Mouse (Mus musculus): ENCODE measurements around the gene Iqcn. TPM values are rescaled to one million over a fixed set of nuclear protein-coding genes. Genes with fewer than 3 reads are reported as not detected.

Iqcn gene
- total RNA-seq, 1 experiment from 2014 or later: 0.19 TPM

- DNase-seq: no peak
These were observed 23.9 kb upstream of the Iqcn start for GRCm38 (mm10) chr8:70679404-70679803.

DNA sequence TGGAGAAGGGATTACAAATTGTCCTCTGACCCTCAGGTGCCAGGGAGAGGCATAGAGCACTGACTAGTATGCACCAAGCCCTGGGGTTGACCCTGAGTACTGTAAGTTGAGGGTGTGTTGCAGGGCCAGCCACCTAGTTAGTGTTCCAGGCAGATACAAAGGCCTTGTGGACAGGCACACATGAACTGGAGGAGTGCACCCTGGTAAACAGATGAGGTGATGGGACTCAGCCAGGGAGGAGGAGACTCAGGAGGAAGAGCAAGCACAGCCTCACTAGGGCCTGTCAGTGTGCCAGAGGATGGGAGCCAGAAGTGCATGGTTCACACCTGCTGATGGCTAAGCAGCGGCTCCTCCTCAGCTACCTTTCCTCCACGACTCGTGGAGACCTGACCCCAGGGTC lies 23.2 kb upstream of the Iqcn start:
- no peak for DNase-seq

GRCm38 (mm10) chr8:70681410-70681809 lies 21.8 kb upstream of the Iqcn start:
- no peak for DNase-seq

DNA sequence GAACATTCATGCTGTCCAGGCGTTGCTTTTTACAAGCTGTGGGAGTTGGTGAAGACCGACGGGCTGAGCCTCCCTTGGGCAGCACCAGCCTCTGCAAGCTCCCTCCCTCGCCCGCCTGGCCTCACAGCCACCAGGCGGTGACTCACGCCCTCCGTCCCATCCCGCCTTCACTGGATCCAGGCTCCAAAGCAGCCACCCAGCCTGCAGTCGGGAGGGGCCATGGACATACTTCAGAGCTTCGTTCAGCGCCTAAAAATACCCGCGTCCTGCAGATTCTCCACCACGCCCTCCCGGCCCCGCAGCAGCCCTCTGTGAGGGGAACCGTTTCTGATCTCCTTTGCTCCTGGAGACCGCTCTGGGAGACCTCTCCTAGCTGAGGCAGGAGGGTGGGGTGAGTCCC lies 21.1 kb upstream of the Iqcn start:
- DNase-seq: peak; percentile 94

DNA sequence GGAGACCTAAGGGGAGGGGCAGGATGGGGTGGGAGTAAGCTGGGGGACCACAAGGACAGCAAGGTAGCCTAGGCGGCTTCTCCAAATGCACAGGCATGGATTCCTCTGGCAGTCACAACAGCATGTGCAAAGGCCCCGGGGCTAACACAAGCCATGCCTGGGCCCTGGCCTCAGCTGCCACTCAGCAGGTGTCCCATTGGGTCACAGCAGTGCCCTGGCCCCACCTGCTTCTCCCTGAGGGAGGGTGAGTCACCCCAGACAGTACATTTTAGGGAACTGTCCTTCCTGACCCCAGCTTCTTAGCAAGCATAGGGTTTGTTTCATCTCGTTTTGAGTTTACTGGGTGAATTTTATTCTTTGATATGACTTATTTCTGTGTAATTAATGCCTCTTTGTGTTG lies 20.6 kb upstream of the Iqcn start:
- no peak for DNase-seq

GRCm38 (mm10) chr8:70684291-70684690 lies 19.0 kb upstream of the Iqcn start:
- DNase-seq: peak; percentile 60

- DNase-seq: peak; percentile 92
These were observed 15.7 kb upstream of the Iqcn start for GRCm38 (mm10) chr8:70687576-70687975.

DNA sequence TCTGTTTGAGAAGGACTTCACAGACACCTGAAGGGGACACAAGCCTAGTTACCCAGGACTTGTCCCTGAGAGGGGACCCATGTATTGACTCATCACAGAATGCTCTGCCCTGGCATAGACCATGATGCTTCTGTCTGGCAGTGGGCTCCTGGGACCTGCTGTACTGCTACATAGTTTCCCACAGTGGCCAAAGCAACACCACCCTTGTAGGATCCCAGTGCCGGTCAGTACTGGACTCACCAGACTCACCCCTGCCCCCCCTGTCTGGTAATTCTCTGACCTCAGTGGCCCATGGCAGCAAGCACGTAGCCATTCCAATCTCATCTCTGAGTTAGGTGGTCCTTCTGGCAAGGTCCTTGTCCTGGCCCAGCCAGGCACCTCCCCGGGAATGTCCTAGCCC lies 15.1 kb upstream of the Iqcn start:
- DNase-seq: no peak

GRCm38 (mm10) chr8:70689892-70690390 lies 13.3 kb upstream of the Iqcn start:
- peak; percentile 65 for DNase-seq

GRCm38 (mm10) chr8:70691230-70691629 lies 12.0 kb upstream of the Iqcn start:
- DNase-seq: no peak

GRCm38 (mm10) chr8:70691727-70692231 lies 11.5 kb upstream of the Iqcn start:
- DNase-seq: peak; percentile 56

DNA sequence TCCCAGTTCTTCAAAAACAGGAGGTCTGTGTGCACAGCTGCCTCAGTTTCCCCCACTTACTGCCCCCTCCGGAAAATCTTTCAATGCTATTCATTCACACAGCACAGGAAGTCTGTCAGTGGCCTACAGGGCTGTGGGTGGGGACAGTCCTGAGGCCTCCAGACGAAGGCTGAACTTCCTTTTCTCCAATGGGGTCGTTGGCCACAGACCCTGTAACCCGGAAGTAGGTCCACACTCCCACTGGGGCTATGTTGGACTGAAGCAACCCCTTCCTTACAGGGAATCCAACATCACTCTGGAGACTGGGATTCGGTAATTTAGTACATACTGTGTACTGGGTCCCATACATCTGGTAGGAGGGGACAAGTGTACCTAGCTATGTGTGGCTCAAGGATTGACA lies 9.6 kb upstream of the Iqcn start:
- DNase-seq: no peak

DNA sequence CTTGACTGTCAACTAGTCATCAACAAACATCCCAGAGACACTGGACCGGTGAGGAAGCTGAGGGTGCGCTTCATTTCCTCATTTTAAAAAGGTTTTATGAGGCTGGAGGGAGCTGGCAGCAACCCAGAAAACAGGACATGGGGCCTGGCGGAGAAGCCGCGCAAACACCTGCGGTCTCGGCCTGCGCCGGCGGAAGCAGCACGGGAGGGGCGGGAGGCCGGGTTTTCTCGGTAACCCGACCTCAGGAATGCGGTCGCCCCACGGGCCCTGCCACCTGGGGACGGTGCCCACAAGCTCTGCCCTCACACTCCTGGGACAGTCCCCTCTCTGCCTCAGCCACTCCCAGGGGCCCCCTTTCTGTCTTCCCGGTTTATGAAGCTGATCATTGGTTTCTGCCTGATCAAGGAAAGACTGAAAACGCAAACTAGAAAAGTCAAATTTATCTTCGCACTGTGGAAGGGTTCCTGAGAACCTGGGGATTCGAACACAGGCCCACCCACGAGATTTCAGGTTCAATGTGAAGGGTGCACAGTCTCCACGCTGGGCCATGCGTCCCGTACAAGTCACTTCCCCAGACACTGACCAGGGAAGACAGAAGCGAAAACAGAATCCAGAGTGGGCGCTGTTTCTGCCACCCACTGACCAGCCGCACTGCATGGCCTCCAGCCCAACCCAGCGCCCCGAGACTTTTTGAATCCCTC lies 7.8 kb upstream of the Iqcn start:
- peak; percentile 57 for DNase-seq

DNA sequence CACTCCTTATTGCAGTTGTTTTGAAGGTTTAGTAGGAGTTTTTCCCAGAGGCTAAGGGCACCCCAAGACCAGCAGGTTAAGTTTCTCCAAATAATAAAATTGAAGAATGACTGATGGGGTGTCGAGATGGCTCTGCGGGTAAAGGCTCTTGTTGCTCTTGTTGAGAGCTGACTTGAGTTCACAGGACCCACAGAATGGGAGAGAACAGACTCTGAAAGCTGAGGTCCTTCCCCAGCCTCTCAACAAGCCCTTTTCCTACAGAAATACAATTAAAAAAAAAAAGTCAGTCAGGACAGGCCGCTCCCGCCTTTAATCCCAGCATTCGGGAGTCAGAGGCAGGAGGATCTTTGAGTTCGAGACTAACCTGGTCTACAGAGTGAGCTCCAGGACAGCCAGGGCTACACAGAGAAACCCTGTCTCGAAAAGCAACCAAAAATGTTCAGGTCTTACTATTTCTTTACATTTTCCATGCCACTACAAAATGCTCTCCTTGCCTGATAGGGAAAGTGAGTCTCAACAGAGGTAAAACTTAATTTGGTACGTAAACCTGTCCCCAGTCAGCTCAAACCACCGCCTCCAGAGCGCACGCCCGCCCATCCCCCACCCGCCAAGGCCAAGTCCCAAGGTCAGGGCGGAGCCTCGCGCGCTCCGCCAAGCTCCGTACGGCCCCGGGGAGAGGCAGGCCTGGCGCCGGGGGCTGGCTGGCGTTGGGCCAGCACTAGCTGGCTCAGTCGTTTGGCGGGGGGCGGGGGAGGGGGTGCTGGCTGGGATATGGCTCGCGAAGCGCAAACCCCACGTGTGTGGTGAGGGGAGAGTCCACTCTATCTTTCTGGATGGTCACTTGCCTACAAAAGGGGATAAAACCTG lies 7.0 kb upstream of the Iqcn start:
- peak; percentile 89 for DNase-seq

DNA sequence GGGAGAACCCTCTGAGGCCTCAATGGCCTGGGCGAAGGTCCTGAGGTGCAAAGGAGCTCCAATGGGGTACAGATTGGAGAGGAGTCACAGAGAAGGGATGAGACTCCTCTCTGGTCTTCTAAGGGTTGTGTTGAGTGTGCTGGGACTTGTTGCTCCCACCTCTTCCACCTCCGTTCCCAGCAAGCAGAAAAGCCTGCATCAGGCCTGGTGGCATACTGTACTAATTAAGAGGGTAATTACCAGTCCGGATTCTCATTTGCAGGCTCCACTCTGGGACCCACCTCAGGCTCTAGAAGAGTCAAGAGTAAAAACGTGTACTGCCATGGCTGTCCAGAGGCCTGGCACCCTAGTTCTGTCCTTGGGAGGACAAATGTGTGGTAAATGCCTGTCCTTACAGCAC lies 6.3 kb upstream of the Iqcn start:
- DNase-seq: no peak

GRCm38 (mm10) chr8:70697366-70698250 lies 5.6 kb upstream of the Iqcn start:
- DNase-seq: no peak

DNA sequence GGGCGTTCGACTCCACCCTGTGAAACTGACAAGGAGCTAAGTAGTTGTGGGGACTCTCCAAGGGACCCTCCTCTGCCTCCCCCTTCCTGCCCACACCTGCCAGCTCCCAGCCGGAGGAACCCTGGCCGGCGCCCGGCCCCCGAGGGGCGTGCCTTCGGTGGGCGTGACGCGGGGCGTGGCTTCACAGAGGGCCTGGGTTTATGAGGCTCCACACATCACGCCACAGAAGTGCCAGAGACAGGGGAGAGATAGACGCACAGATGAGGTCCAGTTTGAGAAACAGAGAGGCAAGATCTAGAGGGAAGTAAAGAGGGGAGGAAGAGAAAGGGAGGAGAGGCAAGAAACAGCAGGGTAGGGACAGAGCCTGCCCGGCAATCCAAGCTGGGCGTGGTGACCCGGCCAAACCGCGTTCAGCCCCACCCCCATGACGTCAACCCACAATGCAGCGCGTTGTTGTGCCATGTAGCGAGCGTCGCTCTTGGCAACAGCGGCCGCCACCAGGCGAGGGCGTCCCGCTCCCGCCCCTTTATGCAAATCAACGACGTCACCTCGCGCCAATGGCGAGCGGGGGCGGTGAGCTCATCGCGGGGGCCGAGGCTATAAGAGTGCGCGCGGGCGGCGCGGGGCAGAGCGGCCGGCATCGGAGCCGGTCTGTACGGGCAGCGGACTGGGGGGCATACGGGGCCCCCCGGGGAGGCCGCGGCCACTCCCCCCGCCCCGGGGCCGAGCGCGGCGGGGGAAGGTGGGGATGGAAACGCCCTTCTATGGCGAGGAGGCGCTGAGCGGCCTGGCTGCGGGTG lies 4.7 kb upstream of the Iqcn start, which contains the start of gene Jund:
TSS of gene Jund (plus strand) at position 640 of the 800 bp plus-strand sequence.
- peak; percentile 100 for DNase-seq

GRCm38 (mm10) chr8:70699116-70699833 lies 4.0 kb upstream of the Iqcn start:
- peak; percentile 73 for DNase-seq

- DNase-seq: peak; percentile 90
These were observed 3.3 kb upstream of the Iqcn start for GRCm38 (mm10) chr8:70699834-70700554.

DNA sequence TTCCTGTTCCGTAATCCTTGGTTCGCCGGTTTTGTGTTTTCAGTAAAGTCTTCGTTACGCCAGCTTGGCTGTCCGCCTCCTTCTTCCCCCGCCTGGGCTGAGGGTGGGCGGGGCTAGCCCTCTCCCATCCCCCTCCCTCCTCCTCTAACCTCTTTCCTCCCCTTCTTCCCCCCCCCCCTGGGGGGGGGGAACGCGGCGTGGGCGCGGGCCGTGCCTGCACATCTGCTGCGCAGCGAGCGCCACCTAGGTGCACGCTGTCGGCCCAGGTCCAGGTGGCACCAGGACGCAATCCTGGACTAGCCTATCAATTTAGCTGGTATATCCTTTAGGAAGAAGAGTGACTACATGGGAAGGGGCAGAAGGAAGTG lies 2.7 kb upstream of the Iqcn start:
- peak; percentile 95 for DNase-seq
